Mouse (Mus musculus): ENCODE data around the gene Vps54. TPM values are rescaled to one million over a fixed set of nuclear protein-coding genes. Genes with fewer than 3 reads are reported as not detected.

Vps54 gene
- polyA plus RNA-seq, 1 experiment: 0.05 TPM

- Histone ChIP-seq H3K27me3 (ENCODE audit: control insufficient read depth) (no peaks in the 10 kb centered on the region), H3K4me3 (replicated peaks) (no peak overlapping the region), H3K36me3 (ENCODE audit: control insufficient read depth) (no peaks in the 10 kb centered on the region; the same call in 1 of the 2 replicates), H3K9me3 (ENCODE audit: control insufficient read depth, low read length) (no peaks in the 10 kb centered on the region), H3K4me1 (ENCODE audit: control insufficient read depth) (peaks cover 9% of the 10 kb centered on the region)
- no peak for TF ChIP-seq TAL1 (IDR thresholded peaks at IDR 0.05; ENCODE audit: low read length)
- no peak for TF ChIP-seq GATA1 (IDR thresholded peaks at IDR 0.05; ENCODE audit: low read length)
These were observed 100.0 kb downstream of the Vps54 start for GRCm38 (mm10) chr11:21339088-21339487.

GRCm38 (mm10) chr11:21343490-21343889 lies 104.4 kb downstream of the Vps54 start:
- TF ChIP-seq GATA1 (IDR thresholded peaks at IDR 0.05; ENCODE audit: low read length): no peak
- TF ChIP-seq TAL1 (IDR thresholded peaks at IDR 0.05; ENCODE audit: low read length): no peak
- Histone ChIP-seq H3K27me3 (ENCODE audit: control insufficient read depth) (no peaks in the 10 kb centered on the region), H3K4me1 (ENCODE audit: control insufficient read depth) (peaks cover 26% of the 10 kb centered on the region), H3K36me3 (ENCODE audit: control insufficient read depth) (peaks cover 7% of the 10 kb centered on the region), H3K4me3 (replicated peaks) (no peak overlapping the region), H3K9me3 (ENCODE audit: control insufficient read depth, low read length) (no peaks in the 10 kb centered on the region)

DNA sequence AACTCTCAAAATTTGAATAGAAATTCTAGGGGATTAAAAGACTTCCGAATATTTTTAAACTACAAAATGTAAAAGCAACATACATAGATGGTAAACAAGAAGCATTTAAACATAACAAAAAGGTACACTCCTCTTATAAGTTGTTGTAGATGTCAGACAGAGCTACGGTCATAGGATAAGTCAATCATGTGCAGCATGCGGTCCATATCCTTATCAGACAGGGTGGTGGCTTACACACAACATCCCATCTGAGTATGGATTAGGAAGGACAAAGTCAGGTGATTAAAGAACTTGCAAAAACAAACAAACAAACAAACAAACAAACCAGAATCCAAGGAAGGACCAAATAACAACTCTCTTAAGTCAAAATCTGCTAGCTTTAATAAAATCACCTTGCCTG lies 106.9 kb downstream of the Vps54 start:
- peaks cover 7% of the 10 kb centered on the region for H3K36me3 ChIP-seq (ENCODE audit: control insufficient read depth)
- H3K9me3 ChIP-seq (ENCODE audit: control insufficient read depth, low read length): no peaks in the 10 kb centered on the region
- no peak overlapping the region for H3K4me3 ChIP-seq (replicated peaks)
- TF ChIP-seq GATA1 (IDR thresholded peaks at IDR 0.05; ENCODE audit: low read length): no peak
- peaks cover 37% of the 10 kb centered on the region for H3K4me1 ChIP-seq (ENCODE audit: control insufficient read depth)
- H3K27me3 ChIP-seq (ENCODE audit: control insufficient read depth): no peaks in the 10 kb centered on the region

- H3K36me3 ChIP-seq (ENCODE audit: control insufficient read depth): peaks cover 7% of the 10 kb centered on the region
- TF ChIP-seq TAL1 (IDR thresholded peaks at IDR 0.05; ENCODE audit: low read length): no peak
- TF ChIP-seq GATA1 (IDR thresholded peaks at IDR 0.05; ENCODE audit: low read length): no peak
- H3K27me3 ChIP-seq (ENCODE audit: control insufficient read depth): no peaks in the 10 kb centered on the region
- H3K4me3 ChIP-seq (replicated peaks): no peak overlapping the region
- H3K4me1 ChIP-seq (ENCODE audit: control insufficient read depth): peaks cover 28% of the 10 kb centered on the region
- no peaks in the 10 kb centered on the region for H3K9me3 ChIP-seq (ENCODE audit: control insufficient read depth, low read length)
These were observed 109.8 kb downstream of the Vps54 start for GRCm38 (mm10) chr11:21348890-21349289.

- H3K4me1 ChIP-seq (ENCODE audit: control insufficient read depth): peaks cover 20% of the 10 kb centered on the region
These were observed 112.2 kb downstream of the Vps54 start for GRCm38 (mm10) chr11:21351296-21351695.

GRCm38 (mm10) chr11:21363144-21363940 lies 124.3 kb downstream of the Vps54 start:
- Histone ChIP-seq H3K4me1 (ENCODE audit: control insufficient read depth) (no peaks in the 10 kb centered on the region), H3K9me3 (ENCODE audit: control insufficient read depth, low read length) (no peaks in the 10 kb centered on the region), H3K36me3 (ENCODE audit: control insufficient read depth) (no peaks in the 10 kb centered on the region; the same call in 1 of the 2 replicates), H3K4me3 (replicated peaks) (no peak overlapping the region), H3K27me3 (ENCODE audit: control insufficient read depth) (peaks cover 1% of the 10 kb centered on the region)
- TF ChIP-seq TAL1 (IDR thresholded peaks at IDR 0.05; ENCODE audit: low read length): no peak
- no peak for TF ChIP-seq GATA1 (IDR thresholded peaks at IDR 0.05; ENCODE audit: low read length)

More at GRCm38 (mm10) chr11:21351296-21351695, 112.2 kb downstream of the Vps54 start:
- Histone ChIP-seq H3K4me3 (replicated peaks) (no peak overlapping the region), H3K36me3 (ENCODE audit: control insufficient read depth) (peaks cover 3% of the 10 kb centered on the region), H3K27me3 (ENCODE audit: control insufficient read depth) (no peaks in the 10 kb centered on the region), H3K9me3 (ENCODE audit: control insufficient read depth, low read length) (no peaks in the 10 kb centered on the region)
- TF ChIP-seq TAL1 (IDR thresholded peaks at IDR 0.05; ENCODE audit: low read length) (no peak), GATA1 (IDR thresholded peaks at IDR 0.05; ENCODE audit: low read length) (no peak)

DNA sequence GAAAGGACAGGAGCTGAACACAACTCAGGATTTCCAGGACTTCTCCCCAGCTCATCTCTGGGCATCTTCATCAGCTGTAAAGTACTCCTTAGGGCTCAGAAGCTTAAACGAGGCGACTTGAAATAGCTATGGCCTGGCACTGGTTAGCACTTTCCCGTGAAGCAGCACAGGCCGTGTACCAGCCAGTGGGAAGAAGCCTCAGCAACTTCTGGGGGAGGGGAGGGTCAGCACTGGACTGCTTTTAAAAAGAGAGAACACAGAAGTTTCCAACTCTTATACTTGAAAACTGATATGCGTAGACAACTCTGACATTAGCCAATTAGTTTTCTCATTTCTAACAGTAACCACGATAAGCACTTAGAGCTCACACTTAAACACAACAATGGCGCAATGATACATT lies 129.4 kb downstream of the Vps54 start:
- no peak for TF ChIP-seq GATA1 (IDR thresholded peaks at IDR 0.05; ENCODE audit: low read length)
- TF ChIP-seq TAL1 (IDR thresholded peaks at IDR 0.05; ENCODE audit: low read length): no peak
- H3K36me3 ChIP-seq (ENCODE audit: control insufficient read depth): no peaks in the 10 kb centered on the region; the same call in 1 of the 2 replicates
- H3K4me1 ChIP-seq (ENCODE audit: control insufficient read depth): peaks cover 19% of the 10 kb centered on the region
- H3K4me3 ChIP-seq (replicated peaks): no peak overlapping the region
- no peaks in the 10 kb centered on the region for H3K9me3 ChIP-seq (ENCODE audit: control insufficient read depth, low read length)
- H3K27me3 ChIP-seq (ENCODE audit: control insufficient read depth): peaks cover 45% of the 10 kb centered on the region

GRCm38 (mm10) chr11:21369248-21370016 lies 130.4 kb downstream of the Vps54 start:
- H3K4me1 ChIP-seq (ENCODE audit: control insufficient read depth): peaks cover 19% of the 10 kb centered on the region
- no peaks in the 10 kb centered on the region for H3K9me3 ChIP-seq (ENCODE audit: control insufficient read depth, low read length)
- H3K27me3 ChIP-seq (ENCODE audit: control insufficient read depth): peaks cover 46% of the 10 kb centered on the region
- no peak for TF ChIP-seq TAL1 (IDR thresholded peaks at IDR 0.05; ENCODE audit: low read length)
- TF ChIP-seq GATA1 (IDR thresholded peaks at IDR 0.05; ENCODE audit: low read length): no peak
- H3K36me3 ChIP-seq (ENCODE audit: control insufficient read depth): no peaks in the 10 kb centered on the region
- H3K4me3 ChIP-seq (replicated peaks): peak overlapping the region; percentile 76

Data from erythroblast, embryonic 14.5 days (primary cell).